Mouse (Mus musculus) splenic B cell, adult 2 months (primary cell): ENCODE measurements around the gene Six6.

Experiments used
- DNase-seq: peaks from one replicate; pipeline ENCODE4 v3.0.0-alpha.2; 2011; ENCODE audit warnings: low read depth, low spot score
- H3K27me3 ChIP-seq: 2 replicates; pipeline ENCODE4 v1.6.1; 2012; ENCODE audit warnings: mild to moderate bottlenecking, low read length, moderate library complexity, mixed read lengths; ENCODE audit not compliant: control insufficient read depth, poor library complexity, insufficient read depth, severe bottlenecking
- H3K36me3 ChIP-seq: 2 replicates; pipeline ENCODE4 v1.6.1; 2012; ENCODE audit warnings: mild to moderate bottlenecking, low read length, moderate library complexity, mixed read lengths; ENCODE audit not compliant: control insufficient read depth, poor library complexity, insufficient read depth, severe bottlenecking

The Six6 gene

GRCm38 (mm10) chr12:72979236-72979635, 39.5 kb downstream of the Six6 start:
- Histone ChIP-seq H3K36me3 (no peaks in the 10 kb centered on the region), H3K27me3 (no peaks in the 10 kb centered on the region; the same call in 1 of the 2 replicates)
- DNase-seq, result no peak

GRCm38 (mm10) chr12:72982616-72983015, 42.9 kb downstream of the Six6 start:
- Histone ChIP-seq H3K27me3 (no peaks in the 10 kb centered on the region), H3K36me3 (no peaks in the 10 kb centered on the region)
- no peak for DNase-seq

GRCm38 (mm10) chr12:72983071-72983857, 43.6 kb downstream of the Six6 start:
- Histone ChIP-seq H3K36me3 (no peaks in the 10 kb centered on the region), H3K27me3 (no peaks in the 10 kb centered on the region)
- DNase-seq, result no peak
